Mouse (Mus musculus) erythroblast, embryonic 14.5 days (primary cell): Measurements from ENCODE around the gene Adgrl3.

Experiments used
- GATA1 ChIP-seq: IDR thresholded peaks from 2 replicates; pipeline ENCODE4 v1.6.1; 2012; ENCODE audit warnings: low read length, inconsistent platforms, mixed read lengths
- TAL1 ChIP-seq: IDR thresholded peaks from 3 replicates; pipeline ENCODE4 v1.6.1; 2012; ENCODE audit warnings: low read length, inconsistent platforms, mixed read lengths

- TF ChIP-seq GATA1 (no peak), TAL1 (no peak)
Observed at GRCm38 (mm10) chr5:81757093-81757725, 737.3 kb downstream of the Adgrl3 start.
